13 mouse cellular contexts compared by ENCODE assay signal in the genomic region with DNA sequence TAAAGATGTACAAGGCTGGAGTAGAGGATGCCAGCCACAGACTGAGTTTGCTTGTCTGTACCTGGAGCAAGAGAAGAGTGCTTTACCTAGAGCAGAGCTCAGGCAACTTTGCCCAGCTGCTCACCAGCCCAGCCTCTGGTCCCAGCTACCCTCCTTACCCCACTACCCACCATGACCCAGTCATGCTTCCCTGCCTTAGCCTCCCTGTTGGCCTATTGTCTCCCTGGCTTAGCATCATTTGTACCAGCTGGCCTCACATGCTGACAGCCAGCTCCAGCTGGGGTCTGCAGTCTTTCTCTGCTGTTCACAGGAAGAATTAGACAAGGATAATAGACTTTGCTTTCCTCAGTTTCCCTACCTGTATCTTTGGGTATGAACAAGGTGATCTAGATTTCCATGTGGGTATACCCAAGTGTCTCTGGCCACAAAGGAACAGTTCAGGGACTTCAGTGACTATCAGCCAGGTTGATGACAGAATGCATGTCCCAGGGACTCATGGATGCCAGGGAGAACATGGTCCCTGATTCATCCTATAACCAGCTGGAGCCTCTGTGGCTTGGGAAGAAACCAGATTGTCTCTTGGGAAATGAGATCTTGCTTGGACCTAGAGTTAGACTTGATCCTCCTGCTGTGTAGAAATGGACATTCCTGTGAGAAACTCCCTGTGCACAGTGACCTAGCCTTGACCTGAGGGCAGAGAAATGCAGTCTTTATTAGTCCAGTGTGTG.
A peak's percentile ranks its signal among the peaks of the same experiment; 100 is the strongest.
DNase-seq lines count a peak whose midpoint lies in the region; ATAC-seq and TF ChIP-seq lines count a peak whose summit lies in the region.
"Had no signal": no experiment of that assay in that cellular context is flagged by ENCODE, and none has a peak within 500 bp of the region (broad histone marks: within the 10 kb centered on the region; RNA-seq: fewer than 3 reads in every experiment).

No protein-coding gene starts in this region.

- TF ChIP-seq EP300 in stomach, postnatal 0 days (optimal IDR thresholded peaks at IDR 0.05): no peak

- H3K4me1 ChIP-seq in midbrain, embryonic 12.5 days: peaks cover 20% of the 10 kb centered on the region
- no peaks in the 10 kb centered on the region for H3K4me1 ChIP-seq in stomach, postnatal 0 days (replicated peaks; ENCODE audit: control insufficient read depth, insufficient read depth)
- no peaks in the 10 kb centered on the region for H3K4me1 ChIP-seq in intestine, postnatal 0 days (replicated peaks; ENCODE audit: control insufficient read depth, insufficient read depth, low read length)

- intact Hi-C loops in heart, postnatal 25 days (cut with DNase I): loop anchor here (5.0 kb wide), 1 partner anchor 129 kb away; no protein-coding TSS in a partner anchor

- peak; percentile 12 to 19 for DNase-seq in right cerebral cortex, postnatal 10 days (ENCODE audit: low spot score in 2 of 2)
- no peak for DNase-seq in right cerebral cortex, adult 2 months (ENCODE audit: low spot score in 2 of 2)
- peak; percentile 21 for DNase-seq in heart, postnatal 25 days (ENCODE audit: low spot score)
- DNase-seq in stomach, postnatal 0 days (ENCODE audit: low spot score): no peak
- DNase-seq in lung, postnatal 10 days: no peak
- DNase-seq in cerebellum, postnatal 25 days: no peak
- DNase-seq: cerebellum, adult 8-10 months; kidney, adult 11 months; lung, postnatal 14 days; right cerebral cortex, postnatal 4 days had no signal

- H3K27me3 ChIP-seq in midbrain, embryonic 12.5 days: no peaks in the 10 kb centered on the region; the same call in 1 of the 2 replicates
- H3K27me3 ChIP-seq in stomach, postnatal 0 days (ENCODE audit: control insufficient read depth, insufficient read depth, low read length): no peaks in the 10 kb centered on the region
- no peaks in the 10 kb centered on the region for H3K27me3 ChIP-seq in intestine, postnatal 0 days (replicated peaks; ENCODE audit: control insufficient read depth, insufficient read depth, low read length)

- no peak for TF ChIP-seq CTCF in stomach, postnatal 0 days (IDR thresholded peaks at IDR 0.05; ENCODE audit: low read depth)
- no peak for TF ChIP-seq CTCF in intestine, postnatal 0 days (IDR thresholded peaks at IDR 0.05; ENCODE audit: low read depth)

- H3K4me2 ChIP-seq in midbrain, embryonic 12.5 days (replicated peaks): no peak overlapping the region
- H3K4me2 ChIP-seq in stomach, postnatal 0 days (replicated peaks; ENCODE audit: low read depth): no peak overlapping the region
- H3K4me2 ChIP-seq in intestine, postnatal 0 days (replicated peaks; ENCODE audit: low read depth): no peak overlapping the region

- H3K9ac ChIP-seq in midbrain, embryonic 12.5 days (replicated peaks): no peak overlapping the region
- no peak overlapping the region for H3K9ac ChIP-seq in stomach, postnatal 0 days (ENCODE audit: low read length)
- H3K9ac ChIP-seq in intestine, postnatal 0 days (ENCODE audit: low read depth, low read length): no peak overlapping the region

- ATAC-seq in midbrain, embryonic 12.5 days (ENCODE audit: low FRiP score, low read depth): no peak
- no peak for ATAC-seq in stomach, postnatal 0 days (ENCODE audit: low FRiP score, low TSS enrichment)
- no peak for ATAC-seq in intestine, postnatal 0 days
- ATAC-seq: activated CD4-positive, CD25-positive, alpha-beta regulatory T cell, adult 4 months had no signal

- H3K36me3 ChIP-seq in midbrain, embryonic 12.5 days: no peaks in the 10 kb centered on the region
- no peaks in the 10 kb centered on the region for H3K36me3 ChIP-seq in stomach, postnatal 0 days (ENCODE audit: control insufficient read depth, insufficient read depth, low read length)
- H3K36me3 ChIP-seq in intestine, postnatal 0 days (ENCODE audit: control insufficient read depth, insufficient read depth): no peaks in the 10 kb centered on the region

- no peak overlapping the region for H3K4me3 ChIP-seq in midbrain, embryonic 12.5 days
- H3K4me3 ChIP-seq in stomach, postnatal 0 days (ENCODE audit: low read depth, low read length): no peak overlapping the region
- no peak overlapping the region for H3K4me3 ChIP-seq in intestine, postnatal 0 days (ENCODE audit: low read depth, low read length)

- peak overlapping the region; percentile 49 for H3K27ac ChIP-seq in midbrain, embryonic 12.5 days (replicated peaks)
- H3K27ac ChIP-seq in stomach, postnatal 0 days (replicated peaks): 0 out of 2 replicates have a peak overlapping the region, but pooled peaks have one; percentile 6
- no peak overlapping the region for H3K27ac ChIP-seq in intestine, postnatal 0 days (ENCODE audit: low read depth, low read length)

- no peaks in the 10 kb centered on the region for H3K9me3 ChIP-seq in midbrain, embryonic 12.5 days
- no peaks in the 10 kb centered on the region for H3K9me3 ChIP-seq in stomach, postnatal 0 days (ENCODE audit: control insufficient read depth, low read length)
- H3K9me3 ChIP-seq in intestine, postnatal 0 days (ENCODE audit: control insufficient read depth): no peaks in the 10 kb centered on the region

Comparison
In these comparisons a context has a peak if more than half of its experiments do, and no peak if none do; other contexts are left out.
1. DNase-seq: peak in right cerebral cortex, postnatal 10 days (2 of 2) and heart, postnatal 25 days (single experiment); none in right cerebral cortex, adult 2 months (0 of 2), stomach, postnatal 0 days (single experiment), lung, postnatal 10 days (single experiment) and cerebellum, postnatal 25 days (0 of 2).